Mouse (Mus musculus) layer of hippocampus, adult 11-12 months (tissue): ENCODE data around the gene Fer.

Experiments used
- DNase-seq: peaks from one replicate; pipeline ENCODE4 v3.0.0; 2022; ENCODE audit warnings: low spot score

The Fer gene

DNA sequence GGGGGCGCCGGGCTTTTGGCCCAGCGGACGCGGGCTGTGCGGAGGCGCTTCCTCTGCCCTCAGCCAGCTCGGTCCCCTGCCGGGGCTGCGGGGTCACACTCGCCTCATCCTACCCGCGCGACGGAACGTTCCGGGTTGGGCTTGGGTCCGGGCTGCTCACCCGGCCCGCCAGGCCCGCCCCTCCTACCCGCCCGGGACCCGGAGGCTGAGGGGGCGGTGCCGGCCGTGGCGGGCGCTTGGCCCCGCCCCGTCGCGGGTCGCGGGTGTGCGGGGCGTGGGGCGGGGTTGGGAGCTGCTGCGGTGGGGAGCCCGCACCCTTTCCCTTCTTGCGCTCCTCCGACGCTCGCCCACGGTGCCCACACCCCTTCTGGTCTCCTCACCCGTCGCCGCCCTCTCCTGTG, 1.3 kb downstream of the Fer start:
- DNase-seq = peak; percentile 50

DNA sequence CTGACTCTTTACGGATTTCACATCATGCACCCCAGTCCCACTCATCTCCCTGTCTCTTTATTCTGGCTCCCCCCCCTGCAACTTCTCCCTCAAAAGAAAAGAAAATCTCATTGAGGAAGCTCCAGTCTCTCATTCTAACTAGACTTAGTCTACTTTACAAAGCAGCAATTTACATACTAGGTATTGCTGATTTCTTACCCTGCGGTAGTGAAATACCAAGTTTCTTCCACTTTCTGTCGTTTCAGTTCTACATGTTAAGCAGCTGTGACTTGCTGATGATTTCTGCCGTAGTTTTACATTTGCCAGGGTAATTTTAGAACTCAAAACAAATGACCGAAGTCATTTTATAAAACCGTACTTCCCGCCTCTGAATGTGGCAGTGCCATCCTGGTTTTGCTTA, 8.9 kb downstream of the Fer start:
- DNase-seq = no peak

DNA sequence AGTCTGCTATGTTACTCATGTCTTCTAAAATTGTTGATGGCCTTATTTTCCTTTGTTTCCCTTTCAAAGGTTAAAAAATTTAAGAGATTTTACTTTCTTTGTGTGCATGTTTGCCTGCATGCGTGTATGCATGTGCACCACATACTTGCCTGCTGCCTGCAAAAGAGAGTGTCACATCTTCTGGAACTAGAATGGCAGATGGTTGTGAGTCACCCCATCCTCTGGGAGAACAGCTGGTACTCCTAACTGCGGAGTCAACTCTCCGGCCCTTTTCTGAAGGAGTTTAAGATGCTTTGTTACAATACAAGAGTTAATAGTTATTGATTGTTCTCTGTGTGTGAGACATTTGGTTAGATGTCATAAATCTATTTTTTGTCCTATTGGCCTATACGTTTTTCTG, 16.0 kb downstream of the Fer start:
- peak; percentile 15 for DNase-seq

DNA sequence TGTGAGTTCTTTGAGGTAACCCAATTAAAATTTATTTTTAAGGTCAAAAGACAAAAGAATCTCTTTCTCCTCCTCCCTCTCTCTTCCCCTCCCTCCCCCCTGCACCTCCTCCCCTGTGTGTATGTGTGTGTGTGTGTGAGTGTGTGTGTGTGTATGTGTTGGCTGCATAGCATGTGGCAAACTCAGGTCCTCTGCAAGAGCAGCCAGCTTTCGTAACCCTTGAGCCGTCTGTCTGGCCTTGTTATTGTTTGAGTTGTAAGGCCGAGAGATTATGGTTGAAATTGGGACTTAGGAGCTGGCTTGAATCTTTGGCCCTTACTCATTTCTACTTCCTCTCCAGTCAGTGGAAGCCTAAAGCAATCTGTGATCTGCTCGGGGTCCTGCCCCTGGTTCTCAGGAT, 17.1 kb downstream of the Fer start:
- DNase-seq = no peak

DNA sequence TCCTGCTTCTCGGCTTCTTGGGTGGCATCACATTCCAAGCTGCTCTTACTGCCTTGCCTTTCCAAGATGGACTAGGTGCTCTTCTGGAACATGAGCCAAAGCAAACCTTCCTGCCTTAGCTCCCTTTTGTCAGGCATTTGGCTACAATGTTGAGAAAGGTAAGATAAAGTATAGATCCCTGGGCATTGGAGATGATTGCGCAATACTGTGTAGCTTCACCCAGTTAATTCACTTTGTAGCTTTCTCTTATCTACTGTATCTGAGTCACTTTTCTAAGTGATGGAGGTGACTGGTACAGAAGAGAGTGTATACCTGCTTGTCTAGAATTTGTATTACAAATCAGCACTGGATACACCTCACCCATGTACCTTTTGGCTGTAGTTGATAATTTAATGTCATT, 24.1 kb downstream of the Fer start:
- no peak for DNase-seq

DNA sequence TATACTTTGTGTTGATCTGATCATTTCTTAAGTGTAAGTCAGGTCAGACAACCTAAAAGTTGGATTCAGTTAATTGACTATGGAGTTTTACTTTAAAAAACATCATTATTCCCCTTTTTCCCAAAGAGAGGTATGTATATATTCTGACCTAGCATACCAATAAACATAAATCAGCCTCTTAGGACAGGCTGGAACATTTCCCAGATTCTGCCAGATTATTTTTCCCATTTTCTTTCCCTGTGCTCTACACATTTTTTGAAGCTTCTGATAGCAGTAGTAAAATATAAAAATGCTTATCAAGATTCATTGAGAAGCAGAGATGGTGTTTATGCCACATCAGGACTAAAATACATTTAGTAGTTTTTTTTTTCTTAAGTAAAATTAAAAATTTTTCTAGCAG, 27.7 kb downstream of the Fer start:
- no peak for DNase-seq

DNA sequence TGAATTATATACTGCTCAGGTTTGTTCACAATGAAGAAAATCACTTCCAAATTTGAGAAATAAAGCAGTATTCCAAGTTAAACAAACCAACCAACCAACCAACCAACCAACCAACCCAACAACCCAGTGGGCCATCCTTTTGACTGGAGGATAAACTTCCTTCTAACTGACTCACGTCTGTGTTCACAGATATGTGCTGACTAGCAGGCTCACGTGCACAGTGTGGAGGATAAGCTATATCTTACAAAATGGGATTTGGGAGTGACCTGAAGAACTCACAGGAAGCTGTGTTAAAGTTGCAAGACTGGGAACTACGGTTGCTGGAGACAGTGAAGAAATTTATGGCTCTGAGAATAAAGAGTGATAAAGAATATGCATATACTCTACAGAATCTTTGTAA, 33.0 kb downstream of the Fer start:
- no peak for DNase-seq

DNA sequence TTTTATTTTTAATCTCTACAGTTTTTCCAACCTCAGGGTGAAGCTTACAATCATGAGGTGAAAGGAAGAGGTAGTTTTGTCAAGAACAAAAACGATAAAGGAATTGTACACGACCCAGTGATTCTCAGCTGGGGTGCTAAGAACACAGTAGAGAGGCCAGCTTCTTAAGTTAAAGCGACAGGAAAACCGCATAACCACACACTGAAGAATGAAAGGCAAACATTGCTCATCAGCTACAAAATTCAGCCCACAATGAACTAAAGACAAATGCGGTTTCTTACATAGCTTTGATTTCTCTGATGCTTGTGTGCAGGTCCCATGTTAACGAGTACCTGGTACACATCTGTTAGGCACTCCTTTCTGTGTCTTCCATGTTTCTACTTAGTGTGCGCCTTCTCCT, 34.2 kb downstream of the Fer start:
- no peak for DNase-seq

DNA sequence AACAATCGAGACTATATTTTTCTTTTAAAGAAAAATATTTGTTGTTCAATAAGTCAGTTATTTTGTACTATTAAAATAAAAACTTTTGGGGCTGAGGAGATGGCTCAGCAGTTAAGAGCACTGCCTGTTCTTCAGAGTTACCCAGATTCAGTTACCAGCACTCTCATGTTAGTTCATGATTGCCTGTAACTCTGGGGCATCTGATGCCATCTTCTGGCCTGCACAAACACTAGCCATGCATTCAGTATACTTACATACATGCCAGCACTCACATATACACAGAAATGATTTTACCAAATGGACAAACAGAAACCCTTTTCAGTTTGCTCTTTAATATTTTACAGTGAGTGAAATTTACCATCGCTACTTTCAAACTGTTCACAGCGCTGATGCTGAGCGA, 46.4 kb downstream of the Fer start:
- no peak for DNase-seq

DNA sequence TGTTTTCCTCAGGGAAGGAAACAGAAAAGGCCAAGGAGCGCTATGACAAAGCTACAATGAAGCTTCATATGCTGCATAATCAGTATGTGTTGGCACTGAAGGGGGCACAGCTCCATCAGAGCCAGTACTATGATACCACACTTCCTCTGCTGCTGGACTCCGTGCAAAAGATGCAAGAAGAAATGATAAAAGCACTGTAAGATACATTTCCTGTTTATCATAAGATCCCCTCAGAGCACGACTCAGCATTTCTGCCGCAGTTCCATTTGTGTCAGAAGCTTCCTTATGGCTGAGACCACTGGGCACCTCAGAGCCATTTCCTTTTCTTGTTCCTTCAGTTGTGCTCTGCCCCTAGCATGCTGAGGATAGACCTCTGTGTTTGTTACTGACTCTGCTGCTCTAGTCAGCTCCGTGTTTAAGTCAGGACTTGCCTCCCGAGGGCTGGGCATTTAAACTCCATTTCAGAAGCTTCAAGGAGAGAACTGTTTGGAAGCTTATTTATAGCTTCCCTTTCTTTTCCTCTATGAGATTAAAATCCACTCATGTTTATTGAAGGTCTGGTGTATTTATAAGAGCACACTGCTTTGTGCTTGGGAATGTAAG, 58.8 kb downstream of the Fer start:
- DNase-seq = no peak

DNA sequence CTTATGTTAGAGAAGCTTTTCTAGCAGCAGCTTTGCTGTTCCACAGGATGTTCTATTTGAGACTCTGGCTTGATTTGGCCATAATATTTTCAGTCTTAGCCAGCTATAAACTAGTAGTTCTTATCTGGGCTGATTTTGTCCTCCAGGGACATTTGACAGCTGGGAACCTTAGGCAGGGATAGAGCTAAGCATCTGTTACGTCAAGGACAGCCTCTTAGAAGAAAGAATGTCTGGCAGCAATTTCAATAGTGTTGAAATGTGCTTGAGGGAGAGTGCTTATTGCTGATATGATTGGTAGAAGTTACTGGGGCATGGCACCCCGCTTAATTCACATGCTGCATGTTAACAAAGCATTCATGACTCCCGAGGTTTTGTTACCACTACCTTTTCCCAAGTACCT, 62.7 kb downstream of the Fer start:
- DNase-seq = no peak

DNA sequence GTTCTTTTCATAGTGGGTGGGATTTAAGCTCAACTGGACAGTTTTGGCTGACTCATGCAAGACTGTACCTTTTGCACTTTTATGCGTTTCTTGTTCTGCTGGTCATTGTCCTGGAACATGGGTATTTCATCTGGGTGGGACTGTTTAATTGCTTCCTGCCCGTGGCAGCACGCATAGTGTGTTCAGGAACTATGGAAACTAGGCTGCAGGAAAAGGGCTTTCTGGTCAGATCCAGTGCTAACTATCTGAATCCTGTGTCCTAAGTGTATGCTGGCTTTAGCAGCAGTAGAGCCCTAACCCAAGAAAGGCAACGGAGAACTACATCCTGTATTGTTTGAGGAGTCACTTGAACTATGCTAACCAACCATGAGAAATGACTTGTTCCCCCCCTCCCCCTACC, 67.8 kb downstream of the Fer start:
- DNase-seq = no peak

DNA sequence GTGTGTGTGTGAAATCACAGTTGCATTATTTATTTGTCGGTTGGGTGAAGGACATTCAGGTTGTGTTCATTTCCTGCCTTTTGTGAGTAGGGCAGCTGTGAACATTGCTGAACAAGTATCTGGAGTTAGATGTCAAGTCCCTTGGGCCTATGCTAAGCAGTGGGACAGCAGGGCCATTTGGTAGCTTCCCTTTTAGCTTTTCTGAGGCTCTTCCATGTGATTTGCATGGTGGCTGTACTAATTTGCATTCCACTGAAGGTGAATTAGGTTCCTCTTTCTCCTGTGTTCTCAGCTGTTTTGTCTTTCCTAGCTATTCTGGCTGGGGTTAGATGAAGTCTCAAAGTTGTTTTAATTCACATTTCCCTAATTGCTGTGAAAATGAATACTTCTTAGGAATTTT, 68.7 kb downstream of the Fer start:
- no peak for DNase-seq

DNA sequence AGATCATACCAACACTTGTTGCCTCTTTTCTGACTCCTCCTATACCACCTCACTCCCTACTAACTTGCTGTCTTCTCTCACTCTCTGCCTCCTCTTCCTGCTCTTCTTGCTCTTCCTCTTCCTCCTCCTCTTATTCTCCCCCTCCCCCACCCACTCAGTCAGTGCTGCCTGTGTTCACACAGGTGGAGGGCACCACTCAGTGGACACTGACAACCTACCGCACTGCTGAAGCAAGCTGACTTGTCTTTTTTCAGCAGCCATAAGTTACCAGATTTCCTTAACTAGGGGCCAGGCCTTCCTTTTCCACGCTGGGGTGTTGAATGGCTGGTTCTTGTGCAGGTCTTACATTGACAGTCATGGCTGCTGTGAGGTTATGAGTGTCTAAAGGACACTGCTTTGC, 72.5 kb downstream of the Fer start:
- DNase-seq = no peak

DNA sequence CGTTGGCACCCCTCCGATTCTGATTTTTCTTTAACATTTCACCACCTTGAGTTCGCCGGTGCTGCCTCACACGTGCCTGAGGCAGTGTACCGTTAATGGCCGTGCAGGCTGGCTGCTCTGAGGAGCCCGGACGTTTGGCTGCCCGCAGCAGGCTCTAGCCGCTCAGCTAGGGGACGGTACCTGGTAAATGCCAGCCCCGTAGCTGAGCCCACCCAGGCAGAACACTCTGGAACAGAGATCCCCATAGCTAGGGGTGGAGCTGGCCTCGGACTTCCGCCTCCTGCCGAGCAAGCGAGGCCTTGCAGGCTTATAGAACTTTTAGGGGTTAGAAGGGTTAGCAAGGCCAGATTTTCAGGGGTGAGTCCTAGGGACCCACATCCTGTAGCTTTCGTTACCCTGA, 75.0 kb downstream of the Fer start:
- DNase-seq = no peak

DNA sequence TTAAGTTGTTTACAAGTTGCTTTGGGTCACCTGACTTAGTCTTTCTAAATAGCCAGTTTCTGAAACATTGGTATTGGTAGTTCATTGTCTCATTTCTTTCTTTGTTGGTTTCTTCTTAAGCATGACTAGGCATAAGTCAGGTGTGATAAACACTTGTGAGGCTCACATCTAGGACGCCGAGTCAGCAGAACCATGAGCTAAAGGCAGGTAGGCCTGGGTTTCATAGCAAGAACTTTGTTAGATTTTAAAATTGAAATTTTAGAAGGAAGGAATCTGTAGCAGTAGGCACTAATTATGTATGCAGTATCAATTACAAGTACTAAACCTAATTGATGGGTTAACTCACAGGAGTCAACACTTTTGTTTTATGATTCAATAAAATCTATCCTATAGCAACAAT, 83.9 kb downstream of the Fer start:
- DNase-seq = no peak

DNA sequence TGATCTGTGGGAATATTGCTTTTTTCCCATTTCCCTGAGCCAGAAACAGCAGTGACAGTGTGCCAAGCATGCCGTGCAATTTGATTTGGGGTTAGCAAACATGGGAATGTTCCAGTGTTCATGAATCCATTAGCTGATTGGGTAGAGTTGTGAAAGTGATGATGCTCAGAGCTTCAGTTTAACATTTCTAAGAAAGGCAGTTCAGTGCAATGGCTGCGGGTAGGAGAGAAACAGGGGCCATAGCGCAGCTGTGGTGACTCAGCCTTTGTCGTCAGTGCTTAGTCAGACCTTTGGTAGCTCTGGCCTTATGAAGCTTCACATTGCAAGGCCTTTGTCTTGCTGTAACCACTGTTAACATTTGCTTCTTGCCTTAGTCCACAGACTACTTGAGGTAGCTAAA, 85.9 kb downstream of the Fer start:
- DNase-seq = no peak

DNA sequence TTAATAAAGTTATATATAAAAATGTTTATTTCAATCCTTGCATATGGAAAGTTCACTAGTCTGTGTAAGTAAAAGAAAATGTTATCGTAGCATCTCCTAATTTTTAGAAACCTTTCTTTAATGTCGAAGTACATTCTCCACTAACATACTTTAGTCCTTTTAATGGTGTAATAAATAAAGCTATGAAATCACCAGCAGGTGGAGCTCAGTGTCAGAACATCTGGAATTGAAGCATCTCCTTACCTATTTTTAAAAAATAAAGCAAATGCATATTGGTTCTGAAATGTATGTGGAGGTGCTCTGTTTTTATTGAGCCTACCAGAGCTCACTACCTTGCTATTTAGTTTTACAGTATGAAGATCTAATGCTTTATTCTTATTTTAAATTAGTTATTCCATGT, 88.6 kb downstream of the Fer start:
- DNase-seq = no peak

DNA sequence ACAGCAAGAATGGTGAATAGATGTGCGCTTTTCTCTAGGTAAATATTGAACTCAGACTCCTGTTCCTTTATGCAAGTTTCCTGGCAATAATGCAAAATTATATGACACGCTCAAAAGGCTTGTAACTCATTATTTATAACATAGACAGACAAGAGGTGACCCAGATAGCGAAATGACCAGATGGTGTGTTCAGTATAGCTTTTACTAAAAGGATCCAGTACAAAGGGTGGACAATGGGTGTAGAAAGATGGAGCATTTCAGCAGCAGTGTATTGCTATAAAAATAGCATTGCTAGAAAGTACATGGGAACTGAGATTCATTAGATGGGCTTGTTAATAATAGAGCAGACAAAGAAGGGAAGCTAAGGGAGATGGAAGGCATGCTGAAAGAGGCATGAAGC, 104.2 kb downstream of the Fer start:
- no peak for DNase-seq

DNA sequence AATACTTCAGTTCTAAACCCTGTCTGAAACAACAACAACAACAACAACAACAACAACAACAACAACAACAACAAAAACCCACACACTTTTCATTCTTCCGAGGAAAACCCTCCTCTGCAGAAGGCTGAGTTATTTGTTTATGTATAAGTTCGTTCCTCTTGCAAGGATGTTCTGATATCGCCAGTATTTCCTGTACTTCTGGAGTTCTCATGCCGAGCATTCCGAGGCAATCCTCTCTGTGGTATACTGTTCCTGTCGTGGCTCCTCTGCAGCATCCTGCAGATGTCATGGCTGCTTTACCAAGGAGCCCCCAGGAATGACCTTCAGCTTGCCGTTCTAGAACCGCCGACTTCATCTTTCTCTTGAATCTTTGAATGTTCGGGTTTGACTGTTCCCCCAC, 106.6 kb downstream of the Fer start:
- DNase-seq = no peak

DNA sequence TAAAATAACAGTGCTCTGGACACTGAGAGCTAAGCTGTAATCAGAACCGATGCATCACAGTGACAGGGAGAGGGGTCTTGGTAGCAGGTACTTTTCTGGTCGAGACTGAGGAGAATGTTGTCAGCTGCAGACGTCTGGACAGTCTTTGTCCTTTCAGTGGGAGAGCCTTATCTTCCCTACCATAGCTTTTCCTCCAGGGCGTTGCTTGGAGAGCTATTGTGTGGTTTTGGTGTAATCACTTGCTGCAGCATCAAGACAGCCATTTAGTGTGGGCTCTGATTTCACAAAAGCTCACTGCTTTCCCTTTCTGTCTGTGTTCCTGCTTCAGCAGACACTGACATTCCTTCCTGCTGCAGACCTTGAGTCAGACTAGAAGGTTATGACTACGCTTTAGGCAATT, 107.4 kb downstream of the Fer start:
- no peak for DNase-seq

DNA sequence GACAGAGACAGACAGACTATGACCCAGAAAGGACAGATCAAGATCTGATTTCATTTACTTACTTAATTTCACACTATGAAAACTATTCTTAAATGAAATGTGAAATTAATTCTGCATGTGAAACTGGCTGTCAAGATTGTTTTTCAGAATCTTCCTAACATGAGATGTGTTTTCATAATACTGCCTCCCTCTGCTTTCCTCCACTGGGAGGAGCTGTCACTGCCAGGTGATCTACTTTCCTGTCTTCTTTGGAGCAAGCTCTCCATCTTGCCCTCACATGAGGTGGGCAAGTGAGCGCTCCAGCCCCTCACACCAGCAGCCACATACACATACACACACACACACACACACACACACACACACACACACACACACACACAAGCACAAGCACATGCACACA, 108.1 kb downstream of the Fer start:
- DNase-seq = no peak

DNA sequence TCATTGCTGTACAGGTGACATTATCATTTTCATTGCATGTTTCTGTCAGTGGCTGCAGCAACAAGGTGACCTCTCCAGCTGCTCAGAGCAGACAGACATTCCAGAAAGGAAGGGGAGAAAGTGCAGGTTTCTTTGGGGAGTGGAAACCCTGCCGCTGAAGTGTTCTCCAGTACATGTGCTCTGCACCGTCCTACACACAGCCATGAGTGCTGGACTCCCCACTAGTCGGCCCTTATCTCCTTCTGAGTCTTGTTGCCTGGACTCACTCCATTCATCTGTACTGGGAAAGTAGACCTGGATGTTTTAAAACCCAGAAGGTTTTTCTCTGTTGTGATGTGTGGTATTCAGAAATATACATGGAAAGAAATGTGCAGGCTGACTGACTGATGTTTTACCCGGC, 109.3 kb downstream of the Fer start:
- no peak for DNase-seq

DNA sequence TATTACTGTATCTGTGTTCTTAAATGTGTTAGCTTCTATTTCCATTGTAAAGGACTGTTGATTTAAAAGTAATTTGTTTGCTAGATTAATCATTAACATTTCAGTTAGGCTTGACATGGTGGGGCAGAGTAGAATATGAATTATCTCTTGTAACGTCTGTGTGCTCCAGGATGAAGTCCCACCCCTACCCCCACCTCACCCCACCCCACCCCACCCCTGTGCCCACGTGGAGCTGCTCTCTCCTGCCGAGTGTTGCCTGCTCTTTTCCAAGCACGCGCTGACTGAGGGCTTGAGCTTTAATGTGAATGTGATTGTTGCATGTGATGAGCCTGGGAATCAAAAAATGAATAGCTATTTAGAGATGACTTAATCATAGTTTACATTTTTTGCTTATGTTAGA, 110.9 kb downstream of the Fer start:
- DNase-seq = no peak

DNA sequence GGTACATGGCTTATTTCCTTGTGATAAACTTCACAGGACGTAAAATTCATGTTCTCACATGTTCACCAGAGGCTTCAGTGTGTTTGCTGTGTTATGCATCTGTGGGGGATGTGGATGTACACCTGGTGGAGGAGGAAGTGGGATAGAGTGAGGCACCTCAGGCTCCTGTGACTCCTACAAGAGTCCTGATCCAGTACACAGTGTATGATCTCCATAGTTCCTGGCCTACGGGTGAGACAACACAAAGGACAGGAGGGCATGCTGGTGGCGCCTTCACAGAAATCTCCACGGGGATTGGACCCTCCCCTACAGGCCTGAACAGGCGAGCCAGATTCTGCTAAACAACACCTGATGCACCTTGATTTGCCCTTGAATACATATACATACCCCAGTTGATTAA, 111.4 kb downstream of the Fer start:
- DNase-seq = no peak
